ENCODE assay signal across 10 mouse cellular contexts in genomic region chr1:33645689-33646088, GRCm38 (mm10). TPM values are rescaled to one million over a fixed set of nuclear protein-coding genes. Genes with fewer than 3 reads are reported as not detected.
DNase-seq lines count a peak whose midpoint lies in the region; ATAC-seq lines count a peak whose summit lies in the region.
"Had no signal": no experiment of that assay in that cellular context is flagged by ENCODE, and none has a peak within 500 bp of the region (broad histone marks: within the 10 kb centered on the region; RNA-seq: fewer than 3 reads in every experiment).

No protein-coding gene starts in this region.

- peaks cover 6% of the 10 kb centered on the region; the same call in 1 of the 2 replicates for H3K4me1 ChIP-seq in forebrain, embryonic 13.5 days
- no peaks in the 10 kb centered on the region for H3K4me1 ChIP-seq in forebrain, embryonic 11.5 days (replicated peaks; ENCODE audit: control insufficient read depth, insufficient read depth, low read length)
- peaks cover 3% of the 10 kb centered on the region; the same call in 1 of the 2 replicates for H3K4me1 ChIP-seq in kidney, embryonic 16.5 days (ENCODE audit: insufficient read depth, low read length)
- H3K4me1 ChIP-seq: limb, embryonic 13.5 days had no signal

- ATAC-seq in forebrain, embryonic 13.5 days = peak; percentile 50; the same call in 1 of the 2 replicates
- ATAC-seq in forebrain, embryonic 11.5 days (replicated peaks; ENCODE audit: low FRiP score) = no peak
- peak; percentile 69; the same call in 1 of the 2 replicates for ATAC-seq in kidney, embryonic 16.5 days (ENCODE audit: low FRiP score, low TSS enrichment)

- 88% methylated on average over 1 of the region's 1 CpGs for WGBS in forebrain, embryonic 13.5 days
- WGBS in forebrain, embryonic 11.5 days = 93% methylated on average over 1 of the region's 1 CpGs
- WGBS in kidney, embryonic 16.5 days = 89% methylated on average over 1 of the region's 1 CpGs

- H3K9ac ChIP-seq in forebrain, embryonic 13.5 days = no peak overlapping the region
- H3K9ac ChIP-seq in forebrain, embryonic 11.5 days (ENCODE audit: low read length) = no peak overlapping the region
- no peak overlapping the region for H3K9ac ChIP-seq in kidney, embryonic 16.5 days (replicated peaks; ENCODE audit: low read length)
- H3K9ac ChIP-seq: limb, embryonic 13.5 days had no signal

- no peak overlapping the region for H3K4me2 ChIP-seq in forebrain, embryonic 13.5 days
- H3K4me2 ChIP-seq in forebrain, embryonic 11.5 days (ENCODE audit: low read depth, low read length, severe bottlenecking) = no peak overlapping the region
- H3K4me2 ChIP-seq in kidney, embryonic 16.5 days (replicated peaks; ENCODE audit: low read depth, low read length) = no peak overlapping the region
- H3K4me2 ChIP-seq: limb, embryonic 13.5 days had no signal

- no peaks in the 10 kb centered on the region for H3K9me3 ChIP-seq in forebrain, embryonic 13.5 days (replicated peaks)
- no peaks in the 10 kb centered on the region for H3K9me3 ChIP-seq in forebrain, embryonic 11.5 days (ENCODE audit: control insufficient read depth, low read length)
- H3K9me3 ChIP-seq in kidney, embryonic 16.5 days (ENCODE audit: low read length) = no peaks in the 10 kb centered on the region
- H3K9me3 ChIP-seq: limb, embryonic 13.5 days had no signal

- no peak for DNase-seq in forebrain, embryonic 11.5 days (ENCODE audit: low spot score)
- DNase-seq in kidney, adult 18-20 months = no peak
- peak; percentile 67 for DNase-seq in testis, postnatal 14 days (ENCODE audit: low spot score)
- no peak for DNase-seq in testis, postnatal 10 days (ENCODE audit: low spot score)
- peak; percentile 38 for DNase-seq in skeletal muscle tissue, adult 2 months (ENCODE audit: low read depth, low spot score)
- no peak for DNase-seq in cerebellum, postnatal 25 days
- DNase-seq: cerebellum, adult 11 months had no signal

- no peaks in the 10 kb centered on the region for H3K27me3 ChIP-seq in forebrain, embryonic 13.5 days
- no peaks in the 10 kb centered on the region for H3K27me3 ChIP-seq in forebrain, embryonic 11.5 days (ENCODE audit: control insufficient read depth, insufficient read depth, low read length)
- H3K27me3 ChIP-seq in kidney, embryonic 16.5 days (ENCODE audit: insufficient read depth, low read length) = no peaks in the 10 kb centered on the region
- H3K27me3 ChIP-seq: limb, embryonic 13.5 days had no signal

- no peak overlapping the region for H3K27ac ChIP-seq in forebrain, embryonic 13.5 days
- no peak overlapping the region for H3K27ac ChIP-seq in forebrain, embryonic 11.5 days (ENCODE audit: low read depth, low read length)
- H3K27ac ChIP-seq in kidney, embryonic 16.5 days (ENCODE audit: low read length) = 0 out of 2 replicates have a peak overlapping the region, but pooled peaks have one; percentile 50
- H3K27ac ChIP-seq: limb, embryonic 13.5 days had no signal

- H3K36me3 ChIP-seq in forebrain, embryonic 13.5 days (ENCODE audit: poor library complexity, severe bottlenecking) = peaks cover 44% of the 10 kb centered on the region
- no peaks in the 10 kb centered on the region; the same call in 1 of the 2 replicates for H3K36me3 ChIP-seq in forebrain, embryonic 11.5 days (ENCODE audit: control insufficient read depth, insufficient read depth, low read length)
- peaks cover 13% of the 10 kb centered on the region; the same call in 1 of the 2 replicates for H3K36me3 ChIP-seq in kidney, embryonic 16.5 days (ENCODE audit: insufficient read depth, low read length)

- no peak overlapping the region for H3K4me3 ChIP-seq in forebrain, embryonic 13.5 days
- H3K4me3 ChIP-seq in forebrain, embryonic 11.5 days (ENCODE audit: low read depth, low read length) = no peak overlapping the region
- no peak overlapping the region for H3K4me3 ChIP-seq in kidney, embryonic 16.5 days (ENCODE audit: low read length)
- H3K4me3 ChIP-seq: limb, embryonic 13.5 days had no signal

RNA-seq across cellular contexts. Expression of gene Prim2, which starts 23.9 kb away (rescaled TPM):
- polyA plus RNA-seq in forebrain, embryonic 13.5 days (2015; fragmentation: Nextera tagmentation; extraction: Ambion mirVana) = 47.8 and 48.0 TPM in 2 replicates
- 58.4 and 58.8 TPM in 2 replicates for polyA plus RNA-seq in forebrain, embryonic 11.5 days (2014; fragmentation: Nextera tagmentation; extraction: Ambion mirVana)
- 35.8 and 36.3 TPM in 2 replicates for polyA plus RNA-seq in kidney, embryonic 16.5 days (2015; fragmentation: Nextera tagmentation; extraction: Ambion mirVana)

Comparison
In these comparisons a context has a peak if more than half of its experiments do, and no peak if none do; other contexts are left out.
1. DNase-seq: peak in testis, postnatal 14 days (single experiment) and skeletal muscle tissue, adult 2 months (single experiment); none in forebrain, embryonic 11.5 days (single experiment), kidney, adult 18-20 months (single experiment), testis, postnatal 10 days (single experiment) and cerebellum, postnatal 25 days (0 of 2).